ENCODE assay signal across 16 mouse cellular contexts in the genomic region with DNA sequence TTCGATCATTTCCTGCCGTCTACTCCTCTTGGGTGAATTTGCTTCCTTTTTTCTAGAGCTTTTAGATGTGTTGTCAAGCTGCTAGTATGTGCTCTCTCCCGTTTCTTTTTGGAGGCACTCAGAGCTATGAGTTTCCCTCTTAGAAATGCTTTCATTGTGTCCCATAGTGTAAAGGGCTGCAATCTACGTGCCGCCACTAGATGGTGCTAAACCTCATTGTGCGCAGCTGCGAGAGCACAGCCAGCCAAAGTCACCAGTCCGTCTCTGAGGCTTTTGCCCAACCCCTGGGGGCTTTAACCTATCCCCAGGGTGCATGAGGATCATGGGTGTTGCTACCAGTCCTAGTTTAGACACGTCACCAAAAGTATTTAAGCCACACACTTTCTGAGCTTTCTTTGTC. TPM values are rescaled to one million over a fixed set of nuclear protein-coding genes. Genes with fewer than 3 reads are reported as not detected.
DNase-seq lines count a peak whose midpoint lies in the region; TF ChIP-seq lines count a peak whose summit lies in the region.
"Not testable (repeated sequence)": the region's sequence is repeated elsewhere in the genome, so short reads cannot be mapped to it uniquely, and the experiment has no call there.
"Had no signal": no experiment of that assay in that cellular context is flagged by ENCODE, and none has a peak within 500 bp of the region (broad histone marks: within the 10 kb centered on the region; RNA-seq: fewer than 3 reads in every experiment).

No protein-coding gene starts in this region.

- TF ChIP-seq CTCF in ES-Bruce4 (IDR thresholded peaks at IDR 0.05; ENCODE audit: low read depth, low read length), result peak; percentile 48

- WGBS in limb, embryonic 10.5 days, result 32% methylated on average over 8 of the region's 9 CpGs

- not testable (repeated sequence) for H3K9ac ChIP-seq in ES-Bruce4 (ENCODE audit: low read depth, poor library complexity, severe bottlenecking)

- H3K4me1 ChIP-seq in ES-Bruce4 (ENCODE audit: control insufficient read depth, insufficient read depth, low read length); limb, embryonic 10.5 days: not testable (repeated sequence)

- TF ChIP-seq POLR2A in ES-Bruce4 (IDR thresholded peaks at IDR 0.05; ENCODE audit: insufficient read depth, low read length), result not testable (repeated sequence)

- not testable (repeated sequence) for H3K27me3 ChIP-seq in ES-Bruce4 (ENCODE audit: control insufficient read depth, insufficient read depth, low read length, poor library complexity, severe bottlenecking); limb, embryonic 10.5 days (ENCODE audit: low read depth, poor library complexity, severe bottlenecking)

- intact Hi-C loops in heart, postnatal 14 days (cut with DNase I), result loop anchor here (5.0 kb wide), 1 partner anchor 210 kb away; no protein-coding TSS in a partner anchor

- DNase-seq in adrenal gland, postnatal 25 days, result peak; percentile 40
- peak; percentile 2 for DNase-seq in embryo, embryonic 11 days
- DNase-seq in heart, postnatal 14 days, result peak; percentile 10 to 47
- DNase-seq in kidney, adult 9 months, result peak; percentile 55
- peak; percentile 32 for DNase-seq in limb, embryonic 10.5 days (ENCODE audit: low spot score)
- peak; percentile 12 to 19 for DNase-seq in lung, postnatal 4 days
- peak; percentile 8 for DNase-seq in spleen, adult 12 weeks (ENCODE audit: low spot score)

- not testable (repeated sequence) for H3K36me3 ChIP-seq in ES-Bruce4 (ENCODE audit: control insufficient read depth, insufficient read depth, low read length, poor library complexity, severe bottlenecking); limb, embryonic 10.5 days

- H3K27ac ChIP-seq in ES-Bruce4 (ENCODE audit: insufficient read depth, low read length); limb, embryonic 10.5 days: not testable (repeated sequence)

- H3K9me3 ChIP-seq in ES-Bruce4 (replicated peaks; ENCODE audit: control insufficient read depth, insufficient read depth, low read length, poor library complexity, severe bottlenecking); limb, embryonic 10.5 days (replicated peaks): not testable (repeated sequence)

- H3K4me3 ChIP-seq in ES-Bruce4 (ENCODE audit: low read depth, low read length); limb, embryonic 10.5 days: not testable (repeated sequence)

- not testable (repeated sequence) for TF ChIP-seq EP300 in ES-Bruce4 (IDR thresholded peaks at IDR 0.05; ENCODE audit: insufficient read depth, low read depth, low read length)

RNA-seq across cellular contexts. Expression of a gene that starts 31.5 kb away (rescaled TPM):
- polyA plus RNA-seq in ES-Bruce4 (2011; ENCODE audit: insufficient read depth, insufficient read length, low read depth, missing spikeins), result not detected in 2 replicates
- total RNA-seq in adrenal gland, postnatal 25 days (2021), result not detected in 2 replicates
- not detected for total RNA-seq in heart, postnatal 14 days (2021)
- polyA plus RNA-seq in limb, embryonic 10.5 days (2016; fragmentation: Nextera tagmentation; extraction: Ambion mirVana), result not detected in 2 replicates
- total RNA-seq: adrenal gland, adult 8-10 months; gastrocnemius, adult 8-10 months; left cerebral cortex, postnatal 36 days; megakaryocyte progenitor cell, adult 5-6 weeks had no signal
- polyA plus RNA-seq: CD4-positive, CD25-positive, alpha-beta regulatory T cell, adult 4 months; heart, embryonic 15.5 days; kidney, embryonic 16.5 days; stomach, embryonic 15.5 days had no signal

RNA-seq across cellular contexts. Expression of a gene that starts 37.4 kb away (rescaled TPM):
- polyA plus RNA-seq in ES-Bruce4 (2011; ENCODE audit: insufficient read depth, insufficient read length, low read depth, missing spikeins), result not detected in 2 replicates
- not detected in 2 replicates for total RNA-seq in adrenal gland, postnatal 25 days (2021)
- total RNA-seq in heart, postnatal 14 days (2021), result not detected
- polyA plus RNA-seq in limb, embryonic 10.5 days (2016; fragmentation: Nextera tagmentation; extraction: Ambion mirVana), result not detected in 2 replicates
- total RNA-seq: adrenal gland, adult 8-10 months; gastrocnemius, adult 8-10 months; left cerebral cortex, postnatal 36 days; megakaryocyte progenitor cell, adult 5-6 weeks had no signal
- polyA plus RNA-seq: CD4-positive, CD25-positive, alpha-beta regulatory T cell, adult 4 months; heart, embryonic 15.5 days; kidney, embryonic 16.5 days; stomach, embryonic 15.5 days had no signal

RNA-seq across cellular contexts. Expression of a gene that starts 39.0 kb away (rescaled TPM):
- not detected in 2 replicates for polyA plus RNA-seq in ES-Bruce4 (2011; ENCODE audit: insufficient read depth, insufficient read length, low read depth, missing spikeins)
- not detected in 2 replicates for total RNA-seq in adrenal gland, postnatal 25 days (2021)
- not detected for total RNA-seq in heart, postnatal 14 days (2021)
- polyA plus RNA-seq in limb, embryonic 10.5 days (2016; fragmentation: Nextera tagmentation; extraction: Ambion mirVana), result not detected in 2 replicates
- total RNA-seq: adrenal gland, adult 8-10 months; gastrocnemius, adult 8-10 months; left cerebral cortex, postnatal 36 days; megakaryocyte progenitor cell, adult 5-6 weeks had no signal
- polyA plus RNA-seq: CD4-positive, CD25-positive, alpha-beta regulatory T cell, adult 4 months; heart, embryonic 15.5 days; kidney, embryonic 16.5 days; stomach, embryonic 15.5 days had no signal

Comparison
In these comparisons a context has a peak if more than half of its experiments do, and no peak if none do; other contexts are left out.
1. DNase-seq: peak in every context shown above with its lines; median percentile 55 in kidney, adult 9 months; 40 in adrenal gland, postnatal 25 days; 32 in limb, embryonic 10.5 days; 28 in heart, postnatal 14 days; 16 in lung, postnatal 4 days; 8 in spleen, adult 12 weeks; 2 in embryo, embryonic 11 days.